Comparison of ENCODE assay signal across 7 mouse cellular contexts in genomic region chr8:11007001-11007580, GRCm38 (mm10). TPM values are rescaled to one million over a fixed set of nuclear protein-coding genes. Genes with fewer than 3 reads are reported as not detected.
A peak's percentile ranks its signal among the peaks of the same experiment; 100 is the strongest.
DNase-seq lines count a peak whose midpoint lies in the region; ATAC-seq and TF ChIP-seq lines count a peak whose summit lies in the region.

No protein-coding gene starts in this region.

- H3K27me3 ChIP-seq in embryonic facial prominence, embryonic 10.5 days (replicated peaks; ENCODE audit: low read depth, poor library complexity, severe bottlenecking) = 0 out of 2 replicates have a peak, but pooled peaks cover 21% of the 10 kb centered on the region
- H3K27me3 ChIP-seq in limb, embryonic 11.5 days (ENCODE audit: control insufficient read depth, insufficient read depth, low read length) = no peaks in the 10 kb centered on the region
- no peaks in the 10 kb centered on the region for H3K27me3 ChIP-seq in midbrain, embryonic 13.5 days
- no peaks in the 10 kb centered on the region for H3K27me3 ChIP-seq in small intestine, adult 2 months (ENCODE audit: control insufficient read depth, insufficient read depth, low read length)

- peak; percentile 92 for DNase-seq in adrenal gland, postnatal 10 days
- DNase-seq in embryonic facial prominence, embryonic 10.5 days (ENCODE audit: low spot score) = peak; percentile 93
- peak; percentile 98 for DNase-seq in heart, adult 11 months
- DNase-seq in kidney, adult 18-20 months = peak; percentile 93
- peak; percentile 94 for DNase-seq in limb, embryonic 11.5 days (ENCODE audit: low spot score)

- peak overlapping the region; percentile 85 for H3K4me2 ChIP-seq in limb, embryonic 11.5 days (ENCODE audit: low read depth, severe bottlenecking)
- peak overlapping the region; percentile 79 for H3K4me2 ChIP-seq in midbrain, embryonic 13.5 days (replicated peaks)

- H3K9ac ChIP-seq in limb, embryonic 11.5 days (ENCODE audit: low read length) = peak overlapping the region; percentile 87
- peak overlapping the region; percentile 92 for H3K9ac ChIP-seq in midbrain, embryonic 13.5 days (replicated peaks)

- peak overlapping the region; percentile 93 for H3K4me3 ChIP-seq in embryonic facial prominence, embryonic 10.5 days
- peak overlapping the region; percentile 70 for H3K4me3 ChIP-seq in limb, embryonic 11.5 days (ENCODE audit: low read depth, low read length)
- H3K4me3 ChIP-seq in midbrain, embryonic 13.5 days (replicated peaks) = peak overlapping the region; percentile 62
- peak overlapping the region; percentile 91 for H3K4me3 ChIP-seq in small intestine, adult 2 months (ENCODE audit: low read depth, low read length)

- ATAC-seq in limb, embryonic 11.5 days (ENCODE audit: insufficient number of reproducible peaks, low FRiP score, low TSS enrichment, low read depth) = peak; percentile 48
- ATAC-seq in midbrain, embryonic 13.5 days = peak; percentile 69

- under 1% methylated on average over 56 of the region's 56 CpGs for WGBS in embryonic facial prominence, embryonic 10.5 days
- under 1% methylated on average over 52 of the region's 56 CpGs for WGBS in limb, embryonic 11.5 days
- 1% methylated on average over 56 of the region's 56 CpGs for WGBS in midbrain, embryonic 13.5 days
- WGBS in small intestine, adult 2 months = 1% methylated on average over 56 of the region's 56 CpGs

- H3K36me3 ChIP-seq in embryonic facial prominence, embryonic 10.5 days (replicated peaks) = peaks cover 38% of the 10 kb centered on the region
- peaks cover 4% of the 10 kb centered on the region; the same call in 1 of the 2 replicates for H3K36me3 ChIP-seq in limb, embryonic 11.5 days (ENCODE audit: control insufficient read depth, insufficient read depth, low read length)
- H3K36me3 ChIP-seq in midbrain, embryonic 13.5 days = 0 out of 2 replicates have a peak, but pooled peaks cover 9% of the 10 kb centered on the region
- H3K36me3 ChIP-seq in small intestine, adult 2 months (ENCODE audit: control insufficient read depth, insufficient read depth, low read length) = peaks cover 13% of the 10 kb centered on the region

- H3K9me3 ChIP-seq in embryonic facial prominence, embryonic 10.5 days = no peaks in the 10 kb centered on the region
- no peaks in the 10 kb centered on the region for H3K9me3 ChIP-seq in limb, embryonic 11.5 days (ENCODE audit: control insufficient read depth, low read length)
- no peaks in the 10 kb centered on the region for H3K9me3 ChIP-seq in midbrain, embryonic 13.5 days

- H3K4me1 ChIP-seq in embryonic facial prominence, embryonic 10.5 days = peaks cover 76% of the 10 kb centered on the region
- peaks cover 48% of the 10 kb centered on the region for H3K4me1 ChIP-seq in limb, embryonic 11.5 days (ENCODE audit: control insufficient read depth, insufficient read depth, low read length)
- peaks cover 67% of the 10 kb centered on the region for H3K4me1 ChIP-seq in midbrain, embryonic 13.5 days (replicated peaks)
- peaks cover 39% of the 10 kb centered on the region for H3K4me1 ChIP-seq in small intestine, adult 2 months (ENCODE audit: control insufficient read depth, insufficient read depth, insufficient read length, low read length)

- TF ChIP-seq POLR2A in small intestine, adult 2 months (IDR thresholded peaks at IDR 0.05; ENCODE audit: low read depth, low read length) = no peak

- TF ChIP-seq CTCF in small intestine, adult 2 months (IDR thresholded peaks at IDR 0.05; ENCODE audit: extremely low read depth, insufficient read length, insufficient replicate concordance, low read depth, low read length) = peak; percentile 60

- H3K27ac ChIP-seq in embryonic facial prominence, embryonic 10.5 days (replicated peaks) = peak overlapping the region; percentile 98
- no peak overlapping the region for H3K27ac ChIP-seq in limb, embryonic 11.5 days (replicated peaks; ENCODE audit: low read depth, low read length)
- H3K27ac ChIP-seq in midbrain, embryonic 13.5 days = peak overlapping the region; percentile 99
- peak overlapping the region; percentile 78 for H3K27ac ChIP-seq in small intestine, adult 2 months (ENCODE audit: insufficient read depth, low read depth, low read length)

RNA-seq across cellular contexts. Expression of gene Irs2, which starts 1.2 kb away (rescaled TPM):
- 10 to 100 TPM; 33.4 to 80.8 TPM for total RNA-seq in adrenal gland, postnatal 10 days (2021)
- 7.9 and 8.1 TPM in 2 replicates for polyA plus RNA-seq in embryonic facial prominence, embryonic 10.5 days (2016; fragmentation: Nextera tagmentation; extraction: Ambion mirVana)
- polyA plus RNA-seq in limb, embryonic 11.5 days (2014; fragmentation: Nextera tagmentation; extraction: Ambion mirVana) = 8.3 and 9.3 TPM in 2 replicates
- polyA plus RNA-seq in midbrain, embryonic 13.5 days (2015; fragmentation: Nextera tagmentation; extraction: Ambion mirVana) = 5.6 and 5.9 TPM in 2 replicates
- polyA plus RNA-seq in small intestine, adult 2 months (2012; rRNA removed) = 7.5 and 31.2 TPM in 2 replicates
